Mouse (Mus musculus): ENCODE measurements around the gene Usb1.

Usb1 gene

GRCm38 (mm10) chr8:95331720-95332436, at the start of gene Usb1, which contains the start of gene Zfp319:
Gene Usb1, plus strand, starts transcription at chr8:95332284.
Gene Zfp319, minus strand, starts transcription at chr8:95331950.
- peak; percentile 98 for DNase-seq

GRCm38 (mm10) chr8:95289066-95289650, 42.9 kb upstream of the Usb1 start:
- DNase-seq: no peak

GRCm38 (mm10) chr8:95293172-95293571, 38.9 kb upstream of the Usb1 start:
- DNase-seq: peak; percentile 95

- DNase-seq: peak; percentile 77
Measured at GRCm38 (mm10) chr8:95293891-95294290, 38.2 kb upstream of the Usb1 start.

- DNase-seq: peak; percentile 59
Measured at GRCm38 (mm10) chr8:95302410-95302809, 29.7 kb upstream of the Usb1 start.

GRCm38 (mm10) chr8:95305526-95305925, 26.6 kb upstream of the Usb1 start:
- no peak for DNase-seq

- DNase-seq: no peak
Measured at GRCm38 (mm10) chr8:95306431-95306830, 25.7 kb upstream of the Usb1 start, which contains the start of gene Cngb1. Gene Cngb1, minus strand, starts transcription at chr8:95306585.

GRCm38 (mm10) chr8:95310342-95310970, 21.6 kb upstream of the Usb1 start, which contains the start of gene Tepp:
Gene Tepp, plus strand, starts transcription at chr8:95310566.
- no peak for DNase-seq

GRCm38 (mm10) chr8:95312836-95313235, 19.2 kb upstream of the Usb1 start:
- DNase-seq: peak; percentile 49

- DNase-seq: no peak
Measured at GRCm38 (mm10) chr8:95313857-95314256, 18.2 kb upstream of the Usb1 start.

GRCm38 (mm10) chr8:95314707-95315106, 17.4 kb upstream of the Usb1 start:
- DNase-seq: peak; percentile 47

GRCm38 (mm10) chr8:95315350-95315749, 16.7 kb upstream of the Usb1 start:
- no peak for DNase-seq

- peak; percentile 85 for DNase-seq
Measured at GRCm38 (mm10) chr8:95320224-95321139, 11.6 kb upstream of the Usb1 start.

- DNase-seq: no peak
Measured at GRCm38 (mm10) chr8:95323201-95323600, 8.9 kb upstream of the Usb1 start.

GRCm38 (mm10) chr8:95324646-95325045, 7.4 kb upstream of the Usb1 start:
- no peak for DNase-seq

- DNase-seq: no peak
Measured at GRCm38 (mm10) chr8:95326822-95327221, 5.3 kb upstream of the Usb1 start.

- DNase-seq: no peak
Measured at GRCm38 (mm10) chr8:95327866-95328465, 4.1 kb upstream of the Usb1 start.

- DNase-seq: no peak
Measured at GRCm38 (mm10) chr8:95330367-95330766, 1.7 kb upstream of the Usb1 start.

- peak; percentile 85 for DNase-seq
Measured at GRCm38 (mm10) chr8:95331156-95331719, 846 bp upstream of the Usb1 start.

GRCm38 (mm10) chr8:95332437-95333199, 534 bp downstream of the Usb1 start:
- DNase-seq: no peak

- DNase-seq: no peak
Measured at GRCm38 (mm10) chr8:95335706-95336105, 3.6 kb downstream of the Usb1 start.

Measured in lung, postnatal 10 days (tissue).